Mouse (Mus musculus) hindbrain, embryonic 12.5 days (tissue): ENCODE results near the gene Ncor2. TPM values are rescaled to one million over a fixed set of nuclear protein-coding genes. Genes with fewer than 3 reads are reported as not detected.

Source experiments
- ATAC-seq: fragments of 200-750 bp; cut with Nextera tagmentation; 2 replicates; pipeline ENCODE4 v1.8.0; 2017; ENCODE audit warnings: moderate TSS enrichment; ENCODE audit not compliant: low FRiP score
- H3K27ac ChIP-seq: fragments of 300-500 bp; sonication (generic); 2 replicates; pipeline ENCODE4 v1.5.1; 2016; ENCODE audit warnings: mild to moderate bottlenecking
- H3K27me3 ChIP-seq: fragments of 300-500 bp; sonication (generic); 2 replicates; pipeline ENCODE4 v1.6.1; 2016; ENCODE audit warnings: mild to moderate bottlenecking
- H3K36me3 ChIP-seq: fragments of 300-500 bp; sonication (generic); 2 replicates; pipeline ENCODE4 v1.6.1; 2016; ENCODE audit warnings: mild to moderate bottlenecking
- H3K4me1 ChIP-seq: fragments of 300-500 bp; sonication (generic); 2 replicates; pipeline ENCODE4 v1.6.1; 2016
- H3K4me2 ChIP-seq: fragments of 300-500 bp; sonication (generic); replicated peaks from 2 replicates; pipeline ENCODE4 v1.6.1; 2016; ENCODE audit warnings: mild to moderate bottlenecking
- H3K4me3 ChIP-seq: fragments of 300-500 bp; sonication (generic); 2 replicates; pipeline ENCODE4 v1.5.1; 2016; ENCODE audit warnings: mild to moderate bottlenecking
- H3K9ac ChIP-seq: fragments of 300-500 bp; sonication (generic); 2 replicates; pipeline ENCODE4 v1.6.1; 2016; ENCODE audit warnings: mild to moderate bottlenecking, moderate library complexity
- H3K9me3 ChIP-seq: fragments of 300-500 bp; sonication (generic); replicated peaks from 2 replicates; pipeline ENCODE4 v1.6.1; 2016; ENCODE audit warnings: mild to moderate bottlenecking
- WGBS: fragments of 180-500 bp; shearing (Covaris S2); methylation state at CpG from one replicate; pipeline ENCODE4 v1.1.7; 2016; 5-methylcytosine and 5-hydroxymethylcytosine counted together
- polyA plus RNA-seq: library from polyadenylated mRNA; unstranded; fragments of >200 nt; fragmentation: Nextera tagmentation; extraction: Ambion mirVana; gene quantifications from 2 replicates; pipeline ENCODE4 v1.2.1, GENCODE M21; 2016

The Ncor2 gene
- polyA plus RNA-seq, 1 experiment from 2014 or later = 31.0 TPM

DNA sequence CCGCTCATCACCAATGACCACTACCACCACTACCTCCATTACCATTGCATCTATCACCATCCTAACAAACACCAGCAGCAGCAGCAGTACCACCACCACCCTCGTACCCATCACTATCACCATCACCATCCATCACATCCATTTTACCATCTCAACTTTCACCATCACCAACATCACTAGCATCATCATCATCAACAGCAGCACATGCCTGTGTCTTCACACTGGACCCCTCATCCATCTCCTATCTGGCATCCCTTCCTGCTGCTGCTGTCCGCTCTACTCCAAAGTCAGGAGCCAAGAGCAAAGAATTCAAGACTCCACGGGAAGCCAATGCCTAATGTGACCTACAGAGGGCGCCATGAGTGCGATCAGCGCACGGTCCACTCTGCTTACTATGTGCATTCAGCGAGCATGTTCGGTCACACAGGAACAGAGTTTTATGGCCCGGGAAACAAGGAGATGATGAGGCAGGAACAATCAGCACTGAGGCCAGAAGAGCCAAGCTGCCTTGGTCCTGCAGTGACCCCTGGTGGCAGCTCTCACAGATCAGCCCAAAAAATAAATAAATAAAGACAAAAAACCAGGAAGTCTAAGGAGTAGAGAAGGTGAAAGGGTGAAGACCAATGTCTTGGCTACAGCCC lies 71.9 kb downstream of the Ncor2 start:
- no peak overlapping the region for H3K27ac ChIP-seq
- H3K27me3 ChIP-seq = no peaks in the 10 kb centered on the region
- no peak overlapping the region for H3K4me3 ChIP-seq
- no peak for ATAC-seq
- WGBS = 66% methylated on average over 11 of the region's 11 CpGs
- peaks cover 55% of the 10 kb centered on the region for H3K4me1 ChIP-seq
- no peak overlapping the region for H3K9ac ChIP-seq
- peaks cover 39% of the 10 kb centered on the region for H3K36me3 ChIP-seq
- no peaks in the 10 kb centered on the region for H3K9me3 ChIP-seq
- no peak overlapping the region for H3K4me2 ChIP-seq

DNA sequence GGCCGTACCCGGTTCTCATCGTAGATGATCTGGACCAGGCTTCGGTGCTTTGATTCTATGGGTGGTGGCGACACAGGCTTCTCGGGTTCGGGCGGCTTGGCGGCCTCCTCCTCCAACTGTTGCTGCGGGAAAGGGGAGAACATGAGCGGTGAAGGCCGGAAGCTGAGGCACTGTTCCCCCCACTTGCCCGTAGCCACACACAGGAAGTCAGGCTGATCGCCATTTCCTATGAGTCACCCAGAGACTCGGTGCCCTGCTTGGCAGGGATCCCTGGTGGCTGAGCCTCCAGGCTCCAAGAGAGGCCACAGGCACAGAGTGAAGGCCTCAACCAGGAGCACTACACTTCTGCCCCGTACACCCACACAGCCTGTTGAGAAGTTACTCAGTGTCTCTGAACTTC lies 72.8 kb downstream of the Ncor2 start:
- Histone ChIP-seq H3K27me3 (no peaks in the 10 kb centered on the region), H3K9ac (no peak overlapping the region), H3K4me3 (no peak overlapping the region), H3K4me1 (peaks cover 50% of the 10 kb centered on the region), H3K9me3 (no peaks in the 10 kb centered on the region), H3K27ac (no peak overlapping the region), H3K36me3 (peaks cover 48% of the 10 kb centered on the region), H3K4me2 (no peak overlapping the region)
- no peak for ATAC-seq
- 92% methylated on average over 16 of the region's 16 CpGs for WGBS

DNA sequence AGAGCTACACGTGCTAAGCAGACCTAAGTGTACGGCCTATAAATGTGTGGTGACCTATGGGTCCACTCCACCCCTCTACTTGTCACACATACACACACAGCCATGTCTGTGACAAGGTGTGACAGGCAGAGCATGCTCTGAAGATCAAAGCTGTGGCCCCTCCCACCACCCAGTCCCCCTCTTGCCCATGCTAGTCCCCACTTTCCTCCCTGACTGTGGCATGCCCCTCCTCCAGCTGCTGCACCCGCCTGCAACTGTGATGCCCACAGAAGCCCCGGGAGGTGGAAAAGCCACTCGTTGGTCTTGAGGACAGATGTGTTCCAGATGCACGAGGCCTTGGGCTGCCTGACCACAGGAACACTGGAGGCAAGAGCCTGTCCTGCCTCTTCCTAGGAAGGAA lies 74.2 kb downstream of the Ncor2 start:
- no peaks in the 10 kb centered on the region for H3K27me3 ChIP-seq
- no peak overlapping the region for H3K9ac ChIP-seq
- no peak overlapping the region for H3K4me2 ChIP-seq
- H3K36me3 ChIP-seq = peaks cover 50% of the 10 kb centered on the region
- peaks cover 36% of the 10 kb centered on the region for H3K4me1 ChIP-seq
- H3K27ac ChIP-seq = no peak overlapping the region
- ATAC-seq = no peak
- 46% methylated on average over 6 of the region's 6 CpGs for WGBS
- no peak overlapping the region for H3K4me3 ChIP-seq
- no peaks in the 10 kb centered on the region for H3K9me3 ChIP-seq

DNA sequence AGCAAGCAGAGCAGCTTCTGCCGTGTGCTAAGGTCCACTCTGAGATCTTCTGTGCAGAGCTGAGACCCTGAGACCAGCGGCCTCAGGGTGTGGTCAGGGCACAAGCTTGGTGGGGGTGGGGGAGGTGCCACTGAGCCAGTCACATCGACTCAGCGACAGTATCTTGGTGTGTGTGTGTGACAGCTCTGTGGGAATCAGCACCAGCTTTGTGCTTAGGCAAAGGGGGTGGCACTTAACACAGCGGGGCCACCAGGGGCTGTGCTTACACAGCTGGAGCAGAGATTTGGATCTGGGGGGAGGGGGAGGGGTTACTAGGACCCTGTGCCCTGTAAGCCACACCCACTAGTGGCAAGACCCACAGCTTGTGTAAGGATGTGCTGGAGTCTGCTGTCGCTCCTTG lies 75.6 kb downstream of the Ncor2 start:
- H3K9me3 ChIP-seq = no peaks in the 10 kb centered on the region
- ATAC-seq = peak; percentile 44
- peak overlapping the region; percentile 77 for H3K27ac ChIP-seq
- no peaks in the 10 kb centered on the region for H3K27me3 ChIP-seq
- H3K4me2 ChIP-seq = peak overlapping the region; percentile 9; the same call in 1 of the 2 replicates
- H3K36me3 ChIP-seq = peaks cover 48% of the 10 kb centered on the region
- WGBS = 27% methylated on average over 6 of the region's 6 CpGs
- no peak overlapping the region for H3K4me3 ChIP-seq
- H3K4me1 ChIP-seq = peaks cover 35% of the 10 kb centered on the region
- peak overlapping the region; percentile 36; the same call in 1 of the 2 replicates for H3K9ac ChIP-seq

DNA sequence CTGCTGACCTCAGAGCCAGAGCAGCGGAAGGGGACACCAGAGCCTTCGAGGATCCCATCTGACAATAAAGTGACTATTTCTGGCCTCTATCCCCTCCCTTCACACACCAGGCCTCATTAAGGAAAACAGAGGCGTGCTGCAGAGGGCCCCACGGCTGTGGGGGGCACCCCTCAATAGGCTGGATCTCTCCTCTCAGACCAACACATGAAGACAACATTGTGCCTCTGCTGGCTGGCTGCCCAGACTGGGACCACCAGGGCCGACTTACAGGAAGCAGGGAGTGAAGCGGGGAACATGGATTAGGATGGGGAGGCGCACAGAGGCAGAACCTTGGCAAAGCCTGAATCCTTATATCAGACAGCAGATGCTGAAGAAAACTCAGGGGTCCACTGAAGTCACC lies 76.1 kb downstream of the Ncor2 start:
- no peak overlapping the region for H3K9ac ChIP-seq
- ATAC-seq = peak; percentile 82
- H3K4me1 ChIP-seq = peaks cover 38% of the 10 kb centered on the region
- no peaks in the 10 kb centered on the region for H3K9me3 ChIP-seq
- no peak overlapping the region for H3K4me3 ChIP-seq
- peaks cover 47% of the 10 kb centered on the region for H3K36me3 ChIP-seq
- peak overlapping the region; percentile 9; the same call in 1 of the 2 replicates for H3K4me2 ChIP-seq
- H3K27ac ChIP-seq = peak overlapping the region; percentile 77
- 43% methylated on average over 7 of the region's 7 CpGs for WGBS
- no peaks in the 10 kb centered on the region for H3K27me3 ChIP-seq

DNA sequence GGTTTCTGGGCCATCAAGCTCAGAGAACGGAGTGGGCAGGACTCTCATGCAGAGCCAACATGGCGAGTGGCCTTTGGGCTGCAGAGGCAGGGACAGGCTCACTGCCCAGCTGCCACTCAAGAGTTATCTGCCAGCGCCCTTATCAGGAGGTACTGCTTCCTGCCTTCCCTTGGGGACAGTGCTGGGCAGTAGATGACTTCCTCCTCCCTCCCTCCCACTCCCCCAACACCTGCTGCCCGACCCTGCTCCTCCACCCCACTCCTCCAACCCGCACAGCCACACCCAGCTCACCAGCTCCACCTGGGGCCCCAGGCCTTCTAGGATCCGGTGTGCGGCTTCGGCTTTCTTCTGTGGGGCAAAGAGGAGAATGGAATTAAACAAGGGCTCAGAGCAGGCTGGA lies 76.7 kb downstream of the Ncor2 start:
- peaks cover 44% of the 10 kb centered on the region for H3K4me1 ChIP-seq
- H3K36me3 ChIP-seq = peaks cover 50% of the 10 kb centered on the region
- H3K4me2 ChIP-seq = no peak overlapping the region

DNA sequence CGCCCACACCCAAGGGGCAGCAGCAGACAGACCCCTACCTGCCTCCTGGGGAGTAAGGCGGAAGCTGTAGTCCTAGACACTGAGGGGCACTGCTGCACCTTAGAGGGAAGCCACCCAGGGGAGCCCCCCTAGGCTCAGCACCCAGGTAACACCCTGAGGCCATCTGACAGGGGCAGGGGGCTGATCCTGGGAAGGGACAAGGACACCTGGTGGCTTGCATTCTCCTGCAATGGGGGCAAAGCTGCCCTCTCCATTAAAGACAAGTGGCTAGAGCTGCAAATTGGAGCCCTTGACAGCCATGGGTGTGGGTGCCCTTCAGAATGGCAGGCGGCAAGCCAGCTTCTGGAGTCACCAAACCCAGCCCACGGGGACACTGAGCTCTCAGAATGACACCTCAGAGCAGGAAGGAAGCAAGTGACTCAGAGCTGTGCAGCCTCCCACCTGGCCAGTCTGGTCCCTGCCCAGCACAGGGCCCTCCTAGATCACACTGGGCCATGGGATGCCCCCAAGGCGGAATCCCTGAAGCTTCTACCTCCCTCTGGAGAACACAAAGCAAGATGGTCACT lies 79.2 kb downstream of the Ncor2 start:
- Histone ChIP-seq H3K9me3 (no peaks in the 10 kb centered on the region), H3K4me2 (no peak overlapping the region), H3K4me1 (peaks cover 67% of the 10 kb centered on the region), H3K9ac (no peak overlapping the region), H3K4me3 (no peak overlapping the region), H3K27ac (no peak overlapping the region), H3K27me3 (no peaks in the 10 kb centered on the region), H3K36me3 (peaks cover 56% of the 10 kb centered on the region)
- 83% methylated on average over 5 of the region's 5 CpGs for WGBS
- ATAC-seq = no peak

More for the DNA sequence above, 76.7 kb downstream of the Ncor2 start:
- no peak overlapping the region for H3K4me3 ChIP-seq
- H3K9me3 ChIP-seq = no peaks in the 10 kb centered on the region
- peak overlapping the region; percentile 77 for H3K27ac ChIP-seq
- 0 out of 2 replicates have a peak, but pooled peaks have one; percentile 7 for ATAC-seq
- no peak overlapping the region for H3K9ac ChIP-seq
- no peaks in the 10 kb centered on the region for H3K27me3 ChIP-seq
- 73% methylated on average over 8 of the region's 8 CpGs for WGBS

DNA sequence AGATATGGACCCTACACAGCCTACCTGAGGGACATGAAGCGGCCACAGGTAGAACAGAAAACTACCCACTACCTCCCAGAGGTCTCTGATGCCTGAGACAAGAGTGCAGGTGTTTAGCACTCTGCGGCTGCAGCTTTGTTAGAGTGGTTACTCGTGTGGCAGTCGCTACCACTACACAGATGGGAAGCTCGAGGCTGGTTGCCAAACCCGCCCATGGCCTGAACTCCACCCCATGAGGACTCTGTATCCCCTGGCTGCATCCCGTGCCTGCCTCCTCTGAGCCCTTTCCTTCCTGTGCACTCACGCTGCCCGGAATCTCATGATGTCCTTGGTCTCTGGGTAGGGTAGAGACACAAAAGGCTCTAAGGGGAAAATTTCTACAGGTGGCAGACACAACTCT lies 80.3 kb downstream of the Ncor2 start:
- H3K9ac ChIP-seq = no peak overlapping the region
- H3K4me2 ChIP-seq = no peak overlapping the region
- H3K36me3 ChIP-seq = peaks cover 52% of the 10 kb centered on the region
- H3K4me3 ChIP-seq = no peak overlapping the region
- H3K27ac ChIP-seq = no peak overlapping the region
- no peak for ATAC-seq
- no peaks in the 10 kb centered on the region for H3K27me3 ChIP-seq
- 94% methylated on average over 9 of the region's 9 CpGs for WGBS
- peaks cover 62% of the 10 kb centered on the region for H3K4me1 ChIP-seq
- H3K9me3 ChIP-seq = no peaks in the 10 kb centered on the region

DNA sequence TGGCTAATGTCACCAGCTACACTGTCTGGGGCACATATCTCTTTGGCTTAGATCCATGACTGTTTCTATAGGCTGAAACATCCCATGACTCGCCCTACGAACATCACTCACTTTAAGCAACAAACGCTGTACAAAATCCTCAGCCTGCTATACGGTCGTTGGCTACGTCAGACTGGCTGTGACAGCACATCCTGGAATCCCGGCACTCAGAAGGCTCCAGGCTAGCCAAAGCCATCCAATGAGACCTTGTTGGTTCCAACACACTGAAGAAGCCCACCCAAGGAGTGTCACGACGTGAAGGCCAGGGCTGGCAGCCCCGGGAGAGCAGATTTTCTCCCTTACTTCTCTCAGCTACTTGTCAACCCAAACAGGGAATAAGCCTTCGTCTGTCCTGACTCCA lies 82.7 kb downstream of the Ncor2 start:
- 82% methylated on average over 11 of the region's 11 CpGs for WGBS
- no peaks in the 10 kb centered on the region for H3K9me3 ChIP-seq
- no peak overlapping the region for H3K4me2 ChIP-seq
- H3K9ac ChIP-seq = no peak overlapping the region
- no peak overlapping the region for H3K4me3 ChIP-seq
- no peaks in the 10 kb centered on the region for H3K27me3 ChIP-seq
- H3K36me3 ChIP-seq = peaks cover 57% of the 10 kb centered on the region
- ATAC-seq = no peak
- peak overlapping the region; percentile 79; the same call in 1 of the 2 replicates for H3K27ac ChIP-seq
- peaks cover 47% of the 10 kb centered on the region for H3K4me1 ChIP-seq

DNA sequence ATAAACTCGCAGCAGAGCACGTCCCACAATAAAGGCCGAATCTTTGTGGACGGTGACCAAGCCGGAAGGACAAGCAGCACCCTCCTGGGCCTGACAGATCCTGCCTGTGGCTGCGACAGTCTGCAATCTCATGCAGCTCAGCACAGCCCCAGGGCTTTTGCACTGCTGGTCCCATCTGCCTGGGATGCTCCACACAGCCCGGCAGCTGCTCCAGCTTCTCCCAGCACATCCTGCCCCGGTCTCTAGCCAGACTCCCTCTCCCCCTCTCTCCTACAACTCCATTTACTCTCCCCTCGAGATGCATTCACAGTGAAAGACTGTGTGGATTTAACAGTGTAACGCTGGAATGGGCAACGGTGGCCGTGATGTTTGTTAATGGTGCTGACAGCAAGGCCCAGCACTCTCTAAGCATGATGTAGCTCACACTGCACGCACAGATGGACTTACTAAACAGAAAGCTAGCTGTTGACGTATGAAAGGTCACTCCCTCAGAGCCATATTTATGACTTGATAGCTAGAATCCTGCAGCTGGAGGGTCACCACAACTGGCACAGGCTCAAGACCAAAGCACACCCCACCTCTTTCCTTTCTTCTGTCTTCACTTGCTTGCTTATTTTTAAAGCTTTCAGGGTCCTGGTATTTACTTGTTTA lies 83.4 kb downstream of the Ncor2 start:
- peaks cover 63% of the 10 kb centered on the region for H3K36me3 ChIP-seq
- no peak overlapping the region for H3K4me2 ChIP-seq
- H3K9me3 ChIP-seq = no peaks in the 10 kb centered on the region
- peak overlapping the region; percentile 79 for H3K27ac ChIP-seq
- no peak overlapping the region for H3K4me3 ChIP-seq
- H3K9ac ChIP-seq = no peak overlapping the region
- H3K4me1 ChIP-seq = peaks cover 47% of the 10 kb centered on the region
- 67% methylated on average over 14 of the region's 14 CpGs for WGBS
- H3K27me3 ChIP-seq = no peaks in the 10 kb centered on the region
- no peak for ATAC-seq

DNA sequence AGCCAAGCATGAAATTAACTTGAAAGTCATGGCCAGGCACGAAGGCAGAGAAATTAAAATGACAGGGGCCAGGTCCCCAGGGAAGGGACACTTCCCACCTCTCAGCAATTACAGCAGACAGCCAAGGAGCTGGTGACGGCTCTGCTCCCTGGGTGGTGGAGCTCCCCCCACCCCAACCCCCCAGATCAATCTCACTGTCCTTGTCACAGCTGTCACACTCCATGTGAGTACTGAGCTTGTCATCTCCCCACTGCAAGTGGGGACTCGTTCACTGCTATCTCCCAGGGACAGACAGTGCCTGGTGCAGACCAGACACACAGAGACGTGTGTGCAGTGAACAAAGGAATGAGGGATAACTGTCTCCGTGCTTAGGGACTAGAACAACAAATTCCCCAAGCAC lies 85.2 kb downstream of the Ncor2 start:
- Histone ChIP-seq H3K4me1 (peaks cover 47% of the 10 kb centered on the region), H3K9me3 (peaks cover 10% of the 10 kb centered on the region), H3K27me3 (no peaks in the 10 kb centered on the region), H3K27ac (peak overlapping the region; percentile 79), H3K9ac (no peak overlapping the region), H3K4me3 (no peak overlapping the region), H3K36me3 (peaks cover 73% of the 10 kb centered on the region), H3K4me2 (no peak overlapping the region)
- 36% methylated on average over 5 of the region's 5 CpGs for WGBS
- peak; percentile 69 for ATAC-seq

DNA sequence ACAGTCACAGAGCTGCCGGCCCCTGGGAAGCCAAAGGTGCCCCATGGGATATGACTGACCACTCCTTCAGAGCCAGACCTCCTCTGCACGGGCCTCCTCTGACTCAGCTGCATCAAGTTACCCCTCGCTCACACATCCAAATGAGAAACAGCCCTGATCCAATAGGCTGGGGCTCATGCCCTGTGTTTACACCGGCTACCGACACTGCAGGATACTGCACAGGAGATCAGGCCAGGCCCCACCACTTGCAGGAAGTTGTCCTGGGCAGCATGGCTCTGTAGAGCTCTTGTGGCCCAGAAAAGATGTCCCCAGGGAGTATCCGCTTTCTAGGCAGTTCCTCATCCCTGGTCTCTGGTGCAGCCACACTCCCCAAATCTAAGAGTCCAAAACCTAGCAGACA lies 90.9 kb downstream of the Ncor2 start:
- H3K4me1 ChIP-seq = no peaks in the 10 kb centered on the region; the same call in 1 of the 2 replicates
- H3K4me2 ChIP-seq = no peak overlapping the region
- no peak overlapping the region for H3K4me3 ChIP-seq
- H3K36me3 ChIP-seq = peaks cover 92% of the 10 kb centered on the region
- H3K9ac ChIP-seq = no peak overlapping the region
- no peak for ATAC-seq
- H3K9me3 ChIP-seq = peaks cover 10% of the 10 kb centered on the region
- WGBS = 78% methylated on average over 6 of the region's 6 CpGs
- H3K27ac ChIP-seq = no peak overlapping the region
- no peaks in the 10 kb centered on the region for H3K27me3 ChIP-seq
